ENCODE assay signal across 18 mouse cellular contexts in genomic region chr16:22241376-22242238, GRCm38 (mm10). TPM values are rescaled to one million over a fixed set of nuclear protein-coding genes. Genes with fewer than 3 reads are reported as not detected.
DNase-seq lines count a peak whose midpoint lies in the region; ATAC-seq lines count a peak whose summit lies in the region.
"Had no signal": no experiment of that assay in that cellular context is flagged by ENCODE, and none has a peak within 500 bp of the region (broad histone marks: within the 10 kb centered on the region; RNA-seq: fewer than 3 reads in every experiment).

No protein-coding gene starts in this region.

- H3K27me3 ChIP-seq in forebrain, embryonic 15.5 days: no peaks in the 10 kb centered on the region
- no peaks in the 10 kb centered on the region for H3K27me3 ChIP-seq in forebrain, embryonic 10.5 days (ENCODE audit: poor library complexity, severe bottlenecking)
- H3K27me3 ChIP-seq: embryonic facial prominence, embryonic 13.5 days; heart, embryonic 13.5 days had no signal

- no peaks in the 10 kb centered on the region for H3K4me1 ChIP-seq in forebrain, embryonic 15.5 days
- H3K4me1 ChIP-seq in forebrain, embryonic 10.5 days: no peaks in the 10 kb centered on the region
- H3K4me1 ChIP-seq: embryonic facial prominence, embryonic 13.5 days; heart, embryonic 13.5 days had no signal

- peak; percentile 28; the same call in 1 of the 2 replicates for ATAC-seq in forebrain, embryonic 15.5 days (replicated peaks)

- no peak overlapping the region for H3K4me3 ChIP-seq in forebrain, embryonic 15.5 days
- no peak overlapping the region for H3K4me3 ChIP-seq in forebrain, embryonic 10.5 days
- H3K4me3 ChIP-seq: embryonic facial prominence, embryonic 13.5 days; heart, embryonic 13.5 days had no signal

- no peaks in the 10 kb centered on the region for H3K9me3 ChIP-seq in forebrain, embryonic 15.5 days
- no peaks in the 10 kb centered on the region; the same call in 1 of the 2 replicates for H3K9me3 ChIP-seq in forebrain, embryonic 10.5 days
- H3K9me3 ChIP-seq: embryonic facial prominence, embryonic 13.5 days; G1E; heart, embryonic 13.5 days had no signal

- no peak overlapping the region for H3K9ac ChIP-seq in forebrain, embryonic 15.5 days (replicated peaks)
- H3K9ac ChIP-seq: embryonic facial prominence, embryonic 13.5 days; heart, embryonic 13.5 days; lung, embryonic 14.5 days had no signal

- H3K27ac ChIP-seq in forebrain, embryonic 15.5 days (replicated peaks): no peak overlapping the region
- no peak overlapping the region for H3K27ac ChIP-seq in forebrain, embryonic 10.5 days
- H3K27ac ChIP-seq: embryonic facial prominence, embryonic 13.5 days; heart, embryonic 13.5 days had no signal

- 83% methylated on average over 6 of the region's 6 CpGs for WGBS in forebrain, embryonic 15.5 days
- 82% methylated on average over 6 of the region's 6 CpGs for WGBS in forebrain, embryonic 10.5 days

- H3K36me3 ChIP-seq in forebrain, embryonic 15.5 days: peaks cover 54% of the 10 kb centered on the region
- H3K36me3 ChIP-seq in forebrain, embryonic 10.5 days (replicated peaks): peaks cover 84% of the 10 kb centered on the region

- DNase-seq in forebrain, embryonic 10.5 days (ENCODE audit: extremely low spot score, low spot score): no peak
- DNase-seq in kidney, adult 9 months: peak; percentile 40
- no peak for DNase-seq in kidney, adult 11 months
- peak; percentile 21 for DNase-seq in retina, embryonic 14.5 days (ENCODE audit: low spot score)
- no peak for DNase-seq in retina, postnatal 1 day
- DNase-seq in thymus, postnatal 36 days: no peak
- DNase-seq: adrenal gland, adult 8-10 months; B cell, adult 2 months; cerebellum, adult 11-12 months; gastrocnemius, postnatal 36 days; heart, postnatal 4 days; liver; lung, embryonic 14.5 days; thymus, postnatal 25 days had no signal

- no peak overlapping the region for H3K4me2 ChIP-seq in forebrain, embryonic 15.5 days (replicated peaks)
- H3K4me2 ChIP-seq: embryonic facial prominence, embryonic 13.5 days; heart, embryonic 13.5 days; lung, embryonic 14.5 days had no signal

RNA-seq across cellular contexts. Expression of gene Tra2b, which starts 24.2 kb away (rescaled TPM):
- 359 and 363 TPM in 2 replicates for polyA plus RNA-seq in forebrain, embryonic 15.5 days (2015; fragmentation: Nextera tagmentation; extraction: Ambion mirVana)
- 538 and 552 TPM in 2 replicates for polyA plus RNA-seq in forebrain, embryonic 10.5 days (2016; fragmentation: Nextera tagmentation; extraction: Ambion mirVana)

Comparison
In these comparisons a context has a peak if more than half of its experiments do, and no peak if none do; other contexts are left out.
1. DNase-seq: peak in kidney, adult 9 months (single experiment) and retina, embryonic 14.5 days (single experiment); none in forebrain, embryonic 10.5 days (single experiment), kidney, adult 11 months (single experiment), retina, postnatal 1 day (single experiment) and thymus, postnatal 36 days (0 of 2).